Mouse (Mus musculus): ENCODE measurements at regions not wholly inside any gene's neighbourhood (a gene's known extent, or its start where the extent isn't known, plus 50 kb on each side); places are given as distances from the start of the nearest gene placed in this dataset.

DNA sequence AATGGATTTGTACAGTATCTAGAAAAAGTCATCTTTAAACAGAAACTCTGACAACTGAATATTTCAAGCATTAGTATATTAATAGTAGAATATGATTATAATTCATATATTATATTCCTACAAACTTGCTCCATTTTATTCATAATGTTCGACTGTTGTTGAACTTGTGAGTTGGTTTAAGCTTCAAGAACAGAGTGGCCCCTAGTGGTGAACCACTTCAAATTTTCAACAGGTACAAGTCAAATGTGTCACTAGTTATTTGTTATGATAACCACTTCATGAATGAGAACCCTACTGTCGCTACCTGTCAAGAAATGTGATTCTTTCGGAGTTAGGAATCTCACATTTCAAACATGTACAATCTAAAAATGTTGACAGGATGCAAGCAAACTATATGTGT, 369.2 kb upstream of the Clec14a start:
- 64% methylated on average over 3 of the region's 3 CpGs for WGBS
- no peak for DNase-seq (ENCODE audit: low spot score)
- H3K4me3 ChIP-seq, result no peak overlapping the region

DNA sequence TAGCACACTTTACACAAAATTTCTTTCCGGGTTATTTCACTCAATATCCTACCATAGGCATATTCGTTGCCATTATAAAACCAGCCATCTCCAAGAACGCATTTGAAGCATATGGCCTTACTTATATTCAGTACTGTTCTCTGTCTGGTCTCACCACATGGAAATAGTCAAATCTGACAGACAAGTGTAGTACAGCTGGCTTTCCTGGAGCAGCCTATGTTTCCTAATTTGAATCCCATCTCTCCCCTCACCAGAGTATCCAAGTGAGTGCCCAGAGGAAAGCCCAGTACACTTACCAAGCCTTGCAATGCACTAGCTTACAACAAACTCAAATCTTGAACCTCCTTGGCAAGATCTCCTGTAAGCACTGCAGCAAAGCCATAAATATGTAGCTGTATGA, 363.4 kb upstream of the Clec14a start:
- Histone ChIP-seq H3K27me3 (ENCODE audit: insufficient read depth, poor library complexity, severe bottlenecking) (no peaks in the 10 kb centered on the region), H3K4me3 (no peak overlapping the region), H3K27ac (no peak overlapping the region), H3K9me3 (no peaks in the 10 kb centered on the region), H3K4me1 (no peaks in the 10 kb centered on the region), H3K36me3 (no peaks in the 10 kb centered on the region)
- WGBS, result 92% methylated on average over 3 of the region's 3 CpGs
- no peak for DNase-seq (ENCODE audit: low spot score)

More for the DNA sequence above, 369.2 kb upstream of the Clec14a start:
- Histone ChIP-seq H3K4me1 (no peaks in the 10 kb centered on the region), H3K27ac (no peak overlapping the region), H3K27me3 (ENCODE audit: insufficient read depth, poor library complexity, severe bottlenecking) (no peaks in the 10 kb centered on the region), H3K36me3 (no peaks in the 10 kb centered on the region), H3K9me3 (no peaks in the 10 kb centered on the region)

DNA sequence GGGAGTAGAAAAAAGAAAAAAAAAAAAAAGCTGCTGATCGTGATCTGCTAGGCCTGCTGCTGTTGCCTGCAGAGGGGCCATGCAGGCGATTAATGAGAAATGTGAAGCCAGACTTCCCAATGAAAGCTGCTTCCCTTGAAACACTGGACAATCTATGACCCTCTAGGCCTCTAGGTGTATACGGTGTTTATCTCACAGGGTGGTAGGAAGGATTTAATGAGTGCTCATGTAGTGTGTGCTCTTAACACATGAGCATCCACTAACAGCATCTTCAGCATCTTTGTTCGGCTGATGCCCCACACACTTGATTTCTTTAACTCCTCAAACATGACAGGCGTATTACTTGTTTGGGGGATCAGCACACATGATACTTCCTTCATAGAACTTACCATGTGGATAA, 359.7 kb upstream of the Clec14a start:
- 78% methylated on average over 5 of the region's 5 CpGs for WGBS

DNA sequence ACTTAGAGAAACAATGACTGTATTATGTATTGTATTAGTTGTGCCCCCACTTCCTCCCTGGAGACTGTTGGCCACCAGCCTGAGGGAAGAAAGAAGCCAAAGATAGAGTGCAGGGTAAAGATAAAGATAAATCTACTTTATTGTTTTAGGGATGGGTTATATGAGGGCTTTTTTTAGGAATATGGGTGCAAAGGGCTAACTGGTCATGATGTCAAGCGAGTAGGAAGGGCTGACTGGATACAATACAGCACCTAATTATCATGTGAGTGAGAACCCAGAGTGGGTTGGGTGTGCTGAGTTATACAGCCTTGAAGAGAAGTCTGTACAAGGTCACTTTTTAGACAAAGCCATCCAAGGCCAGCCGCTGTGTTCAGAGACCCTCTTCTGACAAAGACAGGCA, 356.1 kb upstream of the Clec14a start:
- H3K36me3 ChIP-seq, result no peaks in the 10 kb centered on the region
- no peaks in the 10 kb centered on the region for H3K27me3 ChIP-seq (ENCODE audit: insufficient read depth, poor library complexity, severe bottlenecking)
- H3K9me3 ChIP-seq, result no peaks in the 10 kb centered on the region
- WGBS, result 72% methylated on average over 2 of the region's 2 CpGs
- no peak overlapping the region for H3K4me3 ChIP-seq
- no peak for DNase-seq (ENCODE audit: low spot score)
- H3K4me1 ChIP-seq, result no peaks in the 10 kb centered on the region
- H3K27ac ChIP-seq, result no peak overlapping the region

More for the DNA sequence above, 359.7 kb upstream of the Clec14a start:
- Histone ChIP-seq H3K4me3 (no peak overlapping the region), H3K4me1 (no peaks in the 10 kb centered on the region), H3K27me3 (ENCODE audit: insufficient read depth, poor library complexity, severe bottlenecking) (no peaks in the 10 kb centered on the region), H3K27ac (no peak overlapping the region), H3K9me3 (no peaks in the 10 kb centered on the region), H3K36me3 (no peaks in the 10 kb centered on the region)
- DNase-seq (ENCODE audit: low spot score), result no peak

DNA sequence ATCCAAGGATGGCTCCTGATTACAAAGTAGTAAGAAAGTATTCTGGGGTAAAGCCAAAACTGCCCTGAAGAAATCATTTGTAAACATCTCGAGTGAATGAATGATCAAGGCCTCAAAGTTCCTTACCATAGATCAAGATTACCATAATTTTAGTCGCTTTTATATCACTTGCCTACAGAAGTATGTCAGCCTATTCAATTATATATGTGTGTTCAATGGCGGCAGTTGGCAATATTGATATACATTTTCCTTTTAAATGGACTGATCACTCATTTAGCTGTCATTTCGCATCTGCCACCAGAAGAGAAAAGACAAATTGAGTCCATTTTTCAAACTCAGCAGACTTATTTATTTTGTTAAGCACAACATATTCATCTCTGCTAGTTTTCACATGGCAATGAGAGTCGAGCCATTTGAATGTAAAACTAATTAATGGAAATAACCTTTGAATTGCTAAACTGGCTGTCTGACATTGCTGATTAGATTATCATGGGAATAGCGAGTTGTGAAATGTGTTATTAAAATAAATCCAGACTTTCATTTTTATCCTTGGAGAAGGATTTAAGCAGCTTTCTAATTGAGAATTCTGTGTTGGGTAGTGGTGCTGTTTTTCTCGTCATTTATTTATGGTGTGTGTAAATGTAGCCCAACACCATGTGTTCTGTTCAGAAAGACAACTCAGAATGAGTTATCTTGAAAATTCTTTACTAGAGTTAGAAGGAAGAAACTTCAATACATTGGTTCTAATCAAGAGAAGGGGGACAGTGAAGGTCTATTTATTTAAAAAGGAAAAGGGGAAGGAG, 350.6 kb upstream of the Clec14a start:
- no peaks in the 10 kb centered on the region for H3K9me3 ChIP-seq
- WGBS, result 80% methylated on average over 7 of the region's 7 CpGs
- DNase-seq (ENCODE audit: low spot score), result no peak

DNA sequence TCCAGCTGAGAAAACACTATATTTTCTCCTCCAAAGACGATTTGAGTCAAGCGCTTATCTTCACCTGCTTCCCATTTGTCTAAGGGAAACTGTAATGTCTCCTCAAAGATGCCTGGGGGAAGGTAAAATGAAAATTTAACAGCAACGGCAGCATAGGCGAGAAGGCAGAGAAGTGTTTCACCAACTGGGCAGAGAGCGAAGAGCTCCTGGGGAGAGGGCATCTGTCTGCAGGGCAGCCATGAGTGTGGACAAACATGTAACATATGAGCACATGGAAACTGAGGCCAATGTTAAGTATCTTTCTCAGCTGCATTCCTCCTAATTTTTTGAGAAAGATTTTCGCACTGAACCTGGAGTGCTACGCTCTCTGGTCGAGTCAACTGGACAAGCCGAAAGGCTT, 325.7 kb upstream of the Clec14a start:
- no peak overlapping the region for H3K4me3 ChIP-seq

More for the DNA sequence above, 350.6 kb upstream of the Clec14a start:
- Histone ChIP-seq H3K4me3 (no peak overlapping the region), H3K27ac (no peak overlapping the region), H3K27me3 (ENCODE audit: insufficient read depth, poor library complexity, severe bottlenecking) (no peaks in the 10 kb centered on the region), H3K4me1 (no peaks in the 10 kb centered on the region), H3K36me3 (no peaks in the 10 kb centered on the region)

DNA sequence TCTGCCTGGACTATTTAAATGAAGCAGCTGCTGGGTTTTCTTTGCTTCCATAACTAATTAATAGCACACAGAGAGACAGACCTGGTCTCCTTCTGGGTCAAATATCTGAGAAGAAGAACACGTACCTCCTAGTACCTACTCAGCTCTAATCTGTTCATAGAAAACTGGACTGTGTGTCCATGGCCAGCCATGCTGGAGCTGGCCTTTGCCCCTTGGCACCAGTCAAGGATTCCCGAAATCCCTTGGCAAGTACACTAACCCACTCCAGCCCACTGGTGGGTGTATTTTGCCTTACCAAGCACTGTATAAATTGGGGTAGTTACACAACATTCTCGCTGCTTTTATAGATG, 322.4 kb upstream of the Clec14a start:
- H3K4me3 ChIP-seq, result no peak overlapping the region
- no peak overlapping the region for H3K27ac ChIP-seq
- 74% methylated on average over 3 of the region's 3 CpGs for WGBS
- H3K4me1 ChIP-seq, result no peaks in the 10 kb centered on the region
- no peak for DNase-seq (ENCODE audit: low spot score)
- H3K27me3 ChIP-seq (ENCODE audit: insufficient read depth, poor library complexity, severe bottlenecking), result no peaks in the 10 kb centered on the region
- no peaks in the 10 kb centered on the region for H3K36me3 ChIP-seq
- H3K9me3 ChIP-seq, result no peaks in the 10 kb centered on the region

More for the DNA sequence above, 325.7 kb upstream of the Clec14a start:
- Histone ChIP-seq H3K4me1 (no peaks in the 10 kb centered on the region), H3K9me3 (no peaks in the 10 kb centered on the region), H3K27me3 (ENCODE audit: insufficient read depth, poor library complexity, severe bottlenecking) (no peaks in the 10 kb centered on the region), H3K36me3 (no peaks in the 10 kb centered on the region), H3K27ac (no peak overlapping the region)
- no peak for DNase-seq (ENCODE audit: low spot score)
- 85% methylated on average over 9 of the region's 9 CpGs for WGBS

DNA sequence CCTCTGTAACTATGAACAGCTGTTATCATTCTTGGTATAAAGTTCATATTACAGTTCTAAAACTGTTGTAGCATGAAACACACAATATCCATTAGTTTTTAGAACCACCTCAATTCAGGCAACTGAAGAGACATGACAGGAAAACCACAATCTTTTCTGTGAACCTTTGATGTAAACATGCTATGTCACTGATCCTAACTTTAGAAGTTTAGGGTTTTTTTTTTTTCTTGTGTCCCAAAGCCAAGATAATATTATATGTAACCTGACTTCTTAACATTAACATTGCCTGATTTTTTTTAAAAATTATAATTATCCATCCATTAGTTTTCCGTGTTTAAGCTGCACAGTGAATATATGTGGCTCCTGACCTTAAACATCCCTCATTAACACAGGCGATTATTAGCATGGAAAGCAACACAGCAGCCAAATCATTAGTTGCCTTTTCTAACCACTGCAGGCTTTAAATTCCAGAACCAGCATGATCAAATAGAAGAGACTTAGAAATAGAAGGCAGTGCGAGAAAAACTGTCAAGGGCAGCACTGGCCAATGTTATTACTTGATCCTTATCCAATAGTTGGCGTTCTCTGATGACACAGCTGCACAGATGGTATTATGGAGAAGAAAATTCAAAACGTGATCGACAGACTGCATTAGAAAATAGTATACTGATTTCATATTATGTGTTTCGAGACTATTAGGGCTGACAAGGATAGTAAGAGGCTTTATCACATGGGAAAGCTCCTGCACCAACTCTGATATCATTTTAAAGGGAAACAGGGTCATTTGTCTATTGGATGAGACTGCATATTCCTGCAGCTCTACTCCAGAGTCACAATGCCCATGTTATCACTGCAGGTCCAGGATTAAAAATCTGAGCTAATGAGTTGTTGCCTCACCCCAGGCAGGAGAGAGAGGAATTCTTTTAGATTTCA, 321.7 kb upstream of the Clec14a start:
- no peaks in the 10 kb centered on the region for H3K36me3 ChIP-seq
- no peaks in the 10 kb centered on the region for H3K27me3 ChIP-seq (ENCODE audit: insufficient read depth, poor library complexity, severe bottlenecking)
- H3K4me1 ChIP-seq, result no peaks in the 10 kb centered on the region
- H3K4me3 ChIP-seq, result no peak overlapping the region
- DNase-seq (ENCODE audit: low spot score), result no peak
- WGBS, result 66% methylated on average over 7 of the region's 7 CpGs
- no peak overlapping the region for H3K27ac ChIP-seq
- no peaks in the 10 kb centered on the region for H3K9me3 ChIP-seq

DNA sequence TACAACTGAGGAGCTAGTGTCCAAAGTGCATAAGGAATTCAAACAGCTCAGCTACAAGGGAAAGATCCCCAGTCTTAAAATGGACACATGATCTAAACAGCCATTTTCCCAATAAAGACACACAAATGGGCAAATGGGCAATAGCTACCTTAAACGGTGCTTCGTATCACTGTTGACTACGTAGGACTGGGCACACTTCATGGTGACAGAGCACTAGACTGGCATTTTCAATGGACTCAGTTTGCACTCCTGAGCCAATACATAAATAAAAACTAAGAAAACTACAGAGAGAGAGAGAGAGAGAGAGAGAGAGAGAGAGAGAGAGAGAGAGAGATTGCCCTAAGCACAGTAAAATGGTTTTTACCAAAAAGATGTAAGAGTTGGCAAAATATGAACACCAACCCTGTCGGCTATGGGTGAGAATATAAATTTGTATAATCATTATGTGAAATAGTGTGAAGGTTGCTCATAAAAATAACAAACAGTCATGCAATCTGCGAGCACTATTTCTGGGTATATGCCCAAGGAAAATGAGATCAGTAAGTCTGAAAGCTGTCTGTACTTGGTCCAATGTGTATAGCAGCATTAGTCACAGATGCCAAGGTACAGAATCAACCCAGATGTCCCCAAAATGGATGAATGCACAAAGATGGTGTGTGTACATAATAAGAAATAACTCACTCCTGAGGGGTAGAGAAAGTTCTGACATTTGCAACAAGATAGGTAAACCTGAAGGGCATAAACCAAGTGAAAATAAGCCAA, 312.9 kb upstream of the Clec14a start:
- Histone ChIP-seq H3K27me3 (ENCODE audit: insufficient read depth, poor library complexity, severe bottlenecking) (no peaks in the 10 kb centered on the region), H3K9me3 (no peaks in the 10 kb centered on the region), H3K4me3 (no peak overlapping the region), H3K36me3 (no peaks in the 10 kb centered on the region), H3K27ac (no peak overlapping the region), H3K4me1 (no peaks in the 10 kb centered on the region)
- WGBS, result 87% methylated on average over 5 of the region's 5 CpGs
- no peak for DNase-seq (ENCODE audit: low spot score)

DNA sequence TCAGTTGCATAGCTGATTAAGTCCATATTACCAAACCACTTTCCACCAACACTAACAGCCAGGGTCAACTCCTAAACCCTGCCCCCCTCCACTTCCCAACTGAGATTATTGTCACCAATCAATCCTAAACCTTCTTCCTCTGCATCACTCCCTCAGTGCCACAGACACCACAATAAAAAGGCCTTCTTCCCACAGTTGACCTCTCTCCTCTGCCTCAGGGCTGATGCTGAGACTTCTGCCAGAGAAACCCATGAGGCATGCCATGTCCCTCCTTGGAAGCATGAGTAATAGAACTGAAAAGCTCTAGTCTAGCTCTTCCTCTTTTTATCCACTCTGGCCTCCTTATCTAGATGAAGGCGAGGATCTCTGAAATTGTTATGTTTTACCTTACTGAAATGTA, 300.0 kb upstream of the Clec14a start:
- no peak for DNase-seq (ENCODE audit: low spot score)
- Histone ChIP-seq H3K36me3 (no peaks in the 10 kb centered on the region), H3K4me1 (no peaks in the 10 kb centered on the region), H3K27me3 (ENCODE audit: insufficient read depth, poor library complexity, severe bottlenecking) (no peaks in the 10 kb centered on the region), H3K4me3 (no peak overlapping the region), H3K9me3 (no peaks in the 10 kb centered on the region), H3K27ac (no peak overlapping the region)
- 76% methylated on average over 1 of the region's 1 CpGs for WGBS

DNA sequence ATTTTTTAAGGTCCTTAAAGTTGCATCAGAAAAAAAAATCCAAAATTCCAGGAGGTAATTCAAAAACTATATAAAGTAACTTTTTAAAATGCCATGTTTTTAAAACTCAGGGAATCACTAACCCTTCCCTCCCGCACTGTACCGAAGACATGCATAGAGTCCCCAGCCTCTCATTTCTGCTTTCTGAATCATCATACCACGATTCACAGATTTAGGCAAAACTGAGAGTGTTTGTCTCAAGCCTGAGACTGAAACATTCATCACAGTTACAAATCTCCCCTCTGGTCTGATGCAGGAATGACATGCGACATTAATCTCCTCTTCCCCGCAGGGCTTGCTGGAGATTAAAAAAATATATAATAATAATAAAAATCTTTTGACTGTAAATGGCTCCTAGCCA, 291.8 kb upstream of the Clec14a start:
- 81% methylated on average over 5 of the region's 5 CpGs for WGBS
- Histone ChIP-seq H3K27me3 (ENCODE audit: insufficient read depth, poor library complexity, severe bottlenecking) (no peaks in the 10 kb centered on the region), H3K4me1 (no peaks in the 10 kb centered on the region), H3K4me3 (no peak overlapping the region), H3K27ac (no peak overlapping the region), H3K9me3 (no peaks in the 10 kb centered on the region), H3K36me3 (no peaks in the 10 kb centered on the region)
- DNase-seq (ENCODE audit: low spot score), result no peak

DNA sequence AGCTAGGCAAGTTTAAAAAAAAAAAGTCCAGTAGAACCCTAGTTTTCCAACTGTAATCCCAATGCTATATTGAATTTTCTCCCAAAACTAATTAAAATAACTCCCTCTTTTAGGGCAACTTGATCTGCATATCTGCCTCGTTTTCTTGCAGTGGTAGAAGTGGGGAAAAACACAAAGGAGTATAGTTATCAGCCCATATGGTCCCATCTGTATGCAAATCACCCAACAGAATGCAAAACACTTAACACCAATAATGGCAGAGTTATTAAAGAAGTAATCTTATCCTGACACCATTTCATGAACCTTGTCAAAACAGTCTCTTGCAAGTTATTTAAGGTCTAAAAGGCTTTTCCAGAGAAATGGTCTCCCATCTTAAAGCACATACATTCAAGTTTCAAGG, 290.7 kb upstream of the Clec14a start:
- Histone ChIP-seq H3K4me1 (no peaks in the 10 kb centered on the region), H3K36me3 (no peaks in the 10 kb centered on the region), H3K4me3 (no peak overlapping the region), H3K9me3 (no peaks in the 10 kb centered on the region), H3K27ac (no peak overlapping the region), H3K27me3 (ENCODE audit: insufficient read depth, poor library complexity, severe bottlenecking) (no peaks in the 10 kb centered on the region)
- DNase-seq (ENCODE audit: low spot score), result no peak
- WGBS, result 34% methylated on average over 1 of the region's 1 CpGs

DNA sequence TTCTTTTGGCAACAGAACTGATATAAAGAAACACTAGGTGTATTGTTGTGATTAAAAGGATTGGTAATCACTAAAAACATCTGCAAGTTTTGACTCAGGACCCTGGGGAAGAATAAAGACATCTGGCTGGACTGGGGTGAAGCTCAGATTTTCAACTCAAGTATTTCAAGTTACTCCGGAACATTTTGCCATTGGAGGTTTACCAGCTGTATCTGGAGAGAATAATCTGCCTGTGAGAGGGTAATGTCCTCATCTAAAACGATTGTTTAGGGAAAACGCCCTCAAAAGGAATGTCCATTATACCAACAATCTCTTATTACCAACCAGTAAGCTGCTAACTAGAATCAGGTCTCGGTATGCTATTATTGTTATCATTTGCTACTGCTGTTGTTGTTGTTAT, 288.2 kb upstream of the Clec14a start:
- no peaks in the 10 kb centered on the region for H3K27me3 ChIP-seq (ENCODE audit: insufficient read depth, poor library complexity, severe bottlenecking)
- H3K9me3 ChIP-seq, result no peaks in the 10 kb centered on the region
- H3K27ac ChIP-seq, result no peak overlapping the region
- no peak overlapping the region for H3K4me3 ChIP-seq
- no peaks in the 10 kb centered on the region for H3K4me1 ChIP-seq
- H3K36me3 ChIP-seq, result no peaks in the 10 kb centered on the region
- WGBS, result 69% methylated on average over 4 of the region's 4 CpGs
- no peak for DNase-seq (ENCODE audit: low spot score)

Measured in heart, embryonic 10.5 days (tissue).